Mouse (Mus musculus): ENCODE results near the gene Sord. TPM values are rescaled to one million over a fixed set of nuclear protein-coding genes. Genes with fewer than 3 reads are reported as not detected.

Gene Sord
- 11.8 and 30.9 TPM in 2 replicates for polyA plus RNA-seq (2012; rRNA removed; ENCODE audit: low replicate concordance)

GRCm38 (mm10) chr2:122234611-122235288, at the start of gene Sord:
Gene Sord, plus strand, starts transcription at chr2:122234749.

GRCm38 (mm10) chr2:122186106-122186505, 48.4 kb upstream of the Sord start, which contains the start of the genes Patl2 and Terb2:
Gene Patl2, minus strand, starts transcription at chr2:122186189.
Gene Terb2, plus strand, starts transcription at chr2:122186272.

GRCm38 (mm10) chr2:122298096-122298499, 63.5 kb downstream of the Sord start, which contains the start of gene Duox2:
Gene Duox2, minus strand, starts transcription at chr2:122298449.

GRCm38 (mm10) chr2:122298596-122299490, 64.3 kb downstream of the Sord start, which contains the start of gene Duoxa2:
Gene Duoxa2, plus strand, starts transcription at chr2:122298900.

GRCm38 (mm10) chr2:122313536-122313935, 79.0 kb downstream of the Sord start, which contains the start of gene Duoxa1:
Gene Duoxa1, minus strand, starts transcription at chr2:122313730.

Other genes starting within 250 kb of the Sord start
- gene Eif3j1, start 206.2 kb upstream of the Sord start, polyA plus RNA-seq (2012; rRNA removed; ENCODE audit: low replicate concordance) = 2.8 and 3.4 TPM in 2 replicates
- 2.7 and 3.8 TPM in 2 replicates for gene Spg11, start 116.4 kb upstream of the Sord start, polyA plus RNA-seq (2012; rRNA removed; ENCODE audit: low replicate concordance)
- 999 and 1,700 TPM in 2 replicates for gene B2m, start 87.1 kb upstream of the Sord start, polyA plus RNA-seq (2012; rRNA removed; ENCODE audit: low replicate concordance)
- not detected in 2 replicates for gene Trim69, start 74.0 kb upstream of the Sord start, polyA plus RNA-seq (2012; rRNA removed; ENCODE audit: low replicate concordance)
- gene Patl2, start 48.6 kb upstream of the Sord start, polyA plus RNA-seq (2012; rRNA removed; ENCODE audit: low replicate concordance) = not detected in 2 replicates
- not detected in 2 replicates for gene Terb2, start 48.5 kb upstream of the Sord start, polyA plus RNA-seq (2012; rRNA removed; ENCODE audit: low replicate concordance)
- gene Duox2, start 63.7 kb downstream of the Sord start, polyA plus RNA-seq (2012; rRNA removed; ENCODE audit: low replicate concordance) = 4.8 and 7.1 TPM in 2 replicates
- gene Duoxa2, start 64.2 kb downstream of the Sord start, polyA plus RNA-seq (2012; rRNA removed; ENCODE audit: low replicate concordance) = 10.0 and 12.2 TPM in 2 replicates
- 0.11 and 0.22 TPM in 2 replicates for gene Duoxa1, start 79.0 kb downstream of the Sord start, polyA plus RNA-seq (2012; rRNA removed; ENCODE audit: low replicate concordance)
- gene Duox1, start 80.9 kb downstream of the Sord start, polyA plus RNA-seq (2012; rRNA removed; ENCODE audit: low replicate concordance) = 0.05 and 0.28 TPM in 2 replicates
- gene Shf, start 134.4 kb downstream of the Sord start, polyA plus RNA-seq (2012; rRNA removed; ENCODE audit: low replicate concordance) = 9.3 and 14.1 TPM in 2 replicates
- gene Slc28a2, start 191.7 kb downstream of the Sord start, polyA plus RNA-seq (2012; rRNA removed; ENCODE audit: low replicate concordance) = 4.8 and 31.1 TPM in 2 replicates

Data from duodenum, adult 2 months (tissue).